Mouse (Mus musculus): ENCODE results near the gene Hspbp1. TPM values are rescaled to one million over a fixed set of nuclear protein-coding genes. Genes with fewer than 3 reads are reported as not detected.

The Hspbp1 gene
- 60.7 TPM for polyA plus RNA-seq (2017; shearing (Covaris generic))

GRCm38 (mm10) chr7:4684632-4685417 lies at the start of gene Hspbp1:
TSS of gene Hspbp1 (minus strand) at chr7:4685068.

GRCm38 (mm10) chr7:4725169-4725568 lies 40.3 kb upstream of the Hspbp1 start, which contains the start of gene Tmem150b:
TSS of gene Tmem150b (minus strand) at chr7:4725249.

GRCm38 (mm10) chr7:4690387-4690786 lies 5.5 kb upstream of the Hspbp1 start, which contains the start of gene Brsk1:
TSS of gene Brsk1 (plus strand) at chr7:4690604.

GRCm38 (mm10) chr7:4658912-4659551 lies 25.8 kb downstream of the Hspbp1 start, which contains the start of gene Ppp6r1:
TSS of gene Ppp6r1 (minus strand) at chr7:4659019.

GRCm38 (mm10) chr7:4631031-4631430 lies 53.8 kb downstream of the Hspbp1 start, which contains the start of gene Tmem86b:
TSS of gene Tmem86b (minus strand) at chr7:4631422.

Other genes with a start within 250 kb of the Hspbp1 start
- 4.1 TPM for gene Rdh13, start 239.4 kb downstream of the Hspbp1 start, polyA plus RNA-seq (2017; shearing (Covaris generic))
- gene Eps8l1, start 224.4 kb downstream of the Hspbp1 start, polyA plus RNA-seq (2017; shearing (Covaris generic)) = 10.6 TPM
- gene Ppp1r12c, start 183.4 kb downstream of the Hspbp1 start, polyA plus RNA-seq (2017; shearing (Covaris generic)) = 228 TPM
- gene Tnnt1, start 168.7 kb downstream of the Hspbp1 start, polyA plus RNA-seq (2017; shearing (Covaris generic)) = 2.4 TPM
- gene Tnni3, start 160.8 kb downstream of the Hspbp1 start, polyA plus RNA-seq (2017; shearing (Covaris generic)) = not detected
- 0.34 TPM for gene Dnaaf3, start 152.6 kb downstream of the Hspbp1 start, polyA plus RNA-seq (2017; shearing (Covaris generic))
- 0.21 TPM for gene Syt5, start 137.5 kb downstream of the Hspbp1 start, polyA plus RNA-seq (2017; shearing (Covaris generic))
- gene Ptprh, start 81.0 kb downstream of the Hspbp1 start, polyA plus RNA-seq (2017; shearing (Covaris generic)) = not detected
- 12.0 TPM for gene Tmem86b, start 53.6 kb downstream of the Hspbp1 start, polyA plus RNA-seq (2017; shearing (Covaris generic))
- 235 TPM for gene Ppp6r1, start 26.0 kb downstream of the Hspbp1 start, polyA plus RNA-seq (2017; shearing (Covaris generic))
- not detected for gene Brsk1, start 5.5 kb upstream of the Hspbp1 start, polyA plus RNA-seq (2017; shearing (Covaris generic))
- gene Tmem150b, start 40.2 kb upstream of the Hspbp1 start, polyA plus RNA-seq (2017; shearing (Covaris generic)) = not detected
- gene Kmt5c, start 55.0 kb upstream of the Hspbp1 start, polyA plus RNA-seq (2017; shearing (Covaris generic)) = 33.0 TPM
- gene Cox6b2, start 68.0 kb upstream of the Hspbp1 start, polyA plus RNA-seq (2017; shearing (Covaris generic)) = 1.7 TPM
- gene Fam71e2, start 86.2 kb upstream of the Hspbp1 start, polyA plus RNA-seq (2017; shearing (Covaris generic)) = not detected
- gene Il11, start 97.8 kb upstream of the Hspbp1 start, polyA plus RNA-seq (2017; shearing (Covaris generic)) = not detected
- gene Tmem190, start 97.9 kb upstream of the Hspbp1 start, polyA plus RNA-seq (2017; shearing (Covaris generic)) = not detected
- 7.3 TPM for gene Tmem238, start 104.6 kb upstream of the Hspbp1 start, polyA plus RNA-seq (2017; shearing (Covaris generic))
- 251 TPM for gene Rpl28, start 107.8 kb upstream of the Hspbp1 start, polyA plus RNA-seq (2017; shearing (Covaris generic))
- gene Ube2s, start 127.5 kb upstream of the Hspbp1 start, polyA plus RNA-seq (2017; shearing (Covaris generic)) = 295 TPM
- gene Shisa7, start 159.6 kb upstream of the Hspbp1 start, polyA plus RNA-seq (2017; shearing (Covaris generic)) = 0.91 TPM
- gene Isoc2b, start 185.2 kb upstream of the Hspbp1 start, polyA plus RNA-seq (2017; shearing (Covaris generic)) = 8.8 TPM
- gene Isoc2a, start 192.1 kb upstream of the Hspbp1 start, polyA plus RNA-seq (2017; shearing (Covaris generic)) = 0.60 TPM
- gene Gm36210, start 221.4 kb upstream of the Hspbp1 start, polyA plus RNA-seq (2017; shearing (Covaris generic)) = not detected
- gene Zfp628, start 230.1 kb upstream of the Hspbp1 start, polyA plus RNA-seq (2017; shearing (Covaris generic)) = 3.0 TPM
- not detected for gene Nat14, start 237.0 kb upstream of the Hspbp1 start, polyA plus RNA-seq (2017; shearing (Covaris generic))
- not detected for gene Ssc5d, start 240.7 kb upstream of the Hspbp1 start, polyA plus RNA-seq (2017; shearing (Covaris generic))

All from effector memory CD4-positive, alpha-beta T cell, adult 5 months (primary cell).